Mouse (Mus musculus) spleen, postnatal 14 days (tissue): Measurements from ENCODE around the gene Aif1l.
"Not testable (repeated sequence)": the region's sequence is repeated elsewhere in the genome, so short reads cannot be mapped to it uniquely, and the experiment has no call there.

Experiments
- DNase-seq, 2 experiments: peaks; one replicate each; pipeline ENCODE4 v3.0.0; 2021 to 2022; ENCODE audit warnings: low spot score in 2 of 2

The Aif1l gene

DNA sequence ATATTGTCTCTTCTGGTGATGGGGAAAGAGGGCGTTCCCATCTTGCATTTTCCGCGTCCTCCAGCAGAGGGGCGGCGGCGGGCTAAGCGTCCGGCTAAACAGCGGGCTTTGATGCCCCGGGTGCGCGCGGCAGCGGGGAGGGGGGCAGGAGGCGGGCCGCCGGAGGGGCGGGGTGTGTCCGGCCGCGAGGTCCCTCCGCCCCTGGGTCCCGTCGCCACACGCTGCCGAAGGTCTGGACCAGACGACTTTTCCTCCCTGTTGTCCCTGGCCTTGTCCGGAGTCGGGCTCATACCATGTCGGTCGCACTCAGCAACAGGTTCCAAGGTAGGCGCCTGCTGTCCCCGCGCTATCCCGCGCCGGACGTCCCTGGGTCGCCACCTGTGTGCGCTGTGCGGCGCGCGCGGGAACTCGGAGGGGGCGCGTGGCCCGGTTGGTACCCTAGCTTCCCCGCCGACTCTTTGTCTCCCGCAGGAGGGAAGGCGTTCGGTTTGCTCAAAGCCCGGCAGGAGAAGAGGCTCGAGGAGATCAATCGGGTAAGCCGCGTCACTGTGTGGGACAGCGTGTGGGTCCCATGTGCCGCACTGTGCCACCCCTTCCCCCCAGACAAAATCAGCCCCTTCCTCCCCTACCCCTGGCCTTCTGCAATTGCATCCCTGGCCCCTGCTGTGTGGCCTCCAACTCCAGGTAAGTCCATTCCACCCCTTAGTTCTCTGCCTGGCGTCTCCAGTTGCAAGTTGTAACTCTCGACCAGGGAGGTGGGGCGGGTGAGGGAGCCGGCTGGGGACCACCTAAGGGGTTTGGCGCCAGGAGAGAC, at the start of gene Aif1l:
TSS of gene Aif1l (plus strand) at position 82 of the 814 bp plus-strand sequence.
- peak in 1 of 2 experiments; percentile 9 for DNase-seq

DNA sequence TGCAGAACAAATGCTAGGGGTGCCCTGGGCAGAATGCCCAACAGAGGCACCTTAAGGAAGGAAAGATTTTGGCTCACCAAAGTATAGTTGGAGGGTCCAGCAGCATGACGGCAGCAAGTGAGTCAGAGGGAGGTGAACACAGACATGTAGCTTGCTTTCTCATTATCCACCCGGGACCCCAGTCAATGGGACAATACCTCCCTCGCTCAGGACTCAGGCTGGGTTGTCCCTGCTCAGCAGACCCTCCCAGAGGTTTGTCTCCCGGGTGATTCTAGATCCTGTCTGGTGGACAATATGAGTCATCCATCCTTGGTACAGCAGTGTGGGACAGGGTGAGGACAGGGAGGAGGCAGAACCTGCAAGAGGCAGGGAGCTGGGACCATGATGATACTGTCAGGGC, 49.0 kb upstream of the Aif1l start:
- DNase-seq: no peak

DNA sequence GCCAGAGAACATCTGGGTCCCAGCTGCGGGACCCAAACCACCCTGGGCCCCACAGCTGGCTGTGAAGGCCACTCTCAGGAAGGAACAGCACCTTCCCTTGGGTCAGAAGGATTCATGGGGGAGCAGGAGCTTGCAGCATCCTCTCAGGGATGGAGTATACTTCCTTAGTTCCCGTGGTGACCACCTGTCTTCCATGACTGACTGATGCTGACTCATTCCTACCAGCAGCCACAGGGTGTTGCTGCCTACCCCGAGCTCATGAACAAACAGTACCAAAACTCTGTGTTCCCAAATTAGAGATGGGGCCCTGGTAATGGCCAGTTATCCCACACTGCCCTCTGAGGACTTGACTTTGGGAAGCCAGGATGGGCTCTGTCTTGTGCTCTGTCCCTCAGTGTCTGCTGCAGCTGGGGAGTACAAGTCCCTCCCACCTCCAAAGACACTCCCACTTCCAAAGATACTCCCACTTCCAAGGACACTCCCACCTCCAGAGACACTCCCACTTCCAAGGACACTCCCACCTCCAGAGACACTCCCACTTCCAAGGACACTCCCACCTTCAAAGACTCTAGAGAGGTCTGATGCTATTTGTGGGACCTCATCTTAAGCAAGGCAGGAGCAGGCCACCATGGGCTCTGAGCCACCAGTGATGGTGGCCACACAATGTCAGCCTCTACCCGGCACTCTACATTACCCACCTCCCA, 48.1 kb upstream of the Aif1l start:
- no peak for DNase-seq

DNA sequence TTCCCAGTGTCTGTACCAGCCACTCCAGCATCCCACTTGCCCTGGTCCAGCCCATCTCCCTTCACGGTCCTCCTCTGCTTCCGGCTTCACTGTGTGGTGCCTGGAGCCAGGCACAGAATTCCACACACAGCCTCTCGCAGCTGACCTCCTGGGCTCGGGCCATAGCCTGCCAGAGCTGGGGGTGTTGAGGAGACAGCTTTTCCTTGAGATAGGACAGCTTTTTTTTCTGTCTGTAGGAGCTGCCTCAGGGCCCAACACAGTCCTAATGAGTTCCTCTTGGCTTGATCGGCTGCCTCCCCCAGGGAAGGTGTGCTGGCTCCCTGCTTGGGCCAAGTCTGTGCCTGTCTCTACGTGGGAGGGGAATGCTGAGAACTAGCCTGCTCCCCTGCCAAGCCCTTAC, 45.9 kb upstream of the Aif1l start:
- DNase-seq: no peak

DNA sequence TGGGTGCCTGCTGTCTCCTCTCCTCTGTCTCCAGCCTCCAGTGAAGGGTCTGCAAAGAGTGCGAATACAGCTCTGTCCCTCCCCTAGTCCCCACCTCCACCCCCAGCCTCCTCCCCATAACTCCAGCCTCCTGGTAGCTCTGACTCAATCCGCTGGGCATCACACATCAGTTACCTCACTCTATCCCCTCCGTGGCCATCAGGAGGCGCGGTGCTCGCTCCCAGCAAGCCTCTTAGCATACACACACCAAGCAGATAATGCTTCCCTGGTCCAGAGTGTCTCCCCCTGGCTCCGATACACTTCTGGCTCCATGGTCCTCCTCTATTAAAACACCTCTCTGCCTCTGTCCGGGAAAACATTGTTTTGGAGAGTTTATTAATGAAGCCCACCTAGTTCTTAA, 45.3 kb upstream of the Aif1l start:
- no peak for DNase-seq

DNA sequence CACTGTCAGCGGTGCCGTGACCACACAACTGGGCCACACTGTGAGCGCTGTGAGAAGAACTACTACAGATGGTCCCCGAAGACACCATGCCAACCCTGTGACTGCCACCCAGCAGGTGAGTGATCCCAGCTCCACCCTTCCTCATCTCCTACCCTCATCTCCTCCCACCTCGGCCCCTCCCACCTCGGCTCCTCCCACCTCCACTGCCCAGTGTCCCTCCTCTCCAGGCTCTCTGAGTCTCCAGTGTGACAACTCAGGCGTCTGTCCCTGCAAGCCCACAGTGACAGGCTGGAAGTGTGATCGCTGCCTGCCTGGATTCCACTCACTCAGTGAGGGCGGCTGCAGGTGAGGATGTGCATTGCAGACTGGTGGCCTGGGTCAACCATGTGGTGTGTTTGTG, 44.3 kb upstream of the Aif1l start:
- no peak for DNase-seq

DNA sequence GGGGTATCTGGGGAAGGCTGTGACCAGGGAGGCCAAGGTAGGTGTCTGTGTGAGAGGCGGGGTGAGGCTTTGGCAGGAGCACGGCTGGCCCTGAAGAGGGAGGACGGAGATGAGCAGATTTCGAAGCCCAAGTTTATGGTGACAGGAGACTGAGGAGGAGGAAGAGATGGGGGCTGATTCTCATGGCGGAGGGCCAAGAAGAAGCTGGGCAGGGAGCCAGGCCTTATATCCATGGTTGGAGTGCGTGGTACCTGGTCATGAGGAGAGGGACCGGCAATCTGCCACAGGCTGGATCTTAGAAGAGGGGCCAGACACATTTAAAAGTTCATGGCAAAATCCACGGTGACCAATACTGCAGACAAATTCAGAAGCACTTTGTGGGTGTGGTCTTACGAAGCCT, 43.5 kb upstream of the Aif1l start:
- no peak for DNase-seq

DNA sequence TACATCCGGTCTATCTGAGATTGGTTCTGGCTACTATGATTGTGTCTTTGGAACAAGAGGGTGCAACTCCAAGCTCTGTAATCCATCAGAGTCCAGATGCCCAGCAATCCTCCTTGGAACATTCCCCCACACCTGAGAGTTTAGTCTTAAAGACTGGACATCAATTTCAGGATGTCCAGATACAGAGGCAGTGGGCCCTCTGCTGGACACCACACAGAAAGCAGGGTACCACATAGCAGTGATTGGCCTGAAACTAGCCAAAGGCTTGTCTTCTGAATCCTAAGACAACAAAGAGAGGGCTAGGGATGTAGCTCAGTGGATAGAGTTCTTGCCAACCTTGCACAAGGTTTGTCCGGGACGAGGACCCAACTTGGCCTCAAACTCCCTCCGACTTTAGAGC, 37.4 kb upstream of the Aif1l start:
- DNase-seq: no peak

DNA sequence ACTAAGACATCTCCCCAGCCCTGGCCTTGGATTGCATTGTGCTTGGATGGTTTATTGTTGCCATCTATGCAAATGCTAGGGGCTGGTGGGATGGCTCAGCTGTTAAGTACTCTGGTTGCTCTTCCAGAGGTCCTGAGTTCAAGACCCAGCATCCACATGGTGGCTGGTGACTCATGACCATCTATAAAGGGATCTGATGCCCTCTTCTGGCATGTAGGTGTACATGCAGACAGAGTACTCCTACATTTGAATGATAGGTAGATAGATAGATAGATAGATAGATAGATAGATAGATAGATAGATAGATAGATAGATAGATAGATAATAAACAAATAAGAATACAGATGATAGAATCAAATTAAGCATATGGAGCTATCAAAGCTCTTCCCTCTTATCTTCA, 35.7 kb upstream of the Aif1l start:
- not testable (repeated sequence) for DNase-seq

DNA sequence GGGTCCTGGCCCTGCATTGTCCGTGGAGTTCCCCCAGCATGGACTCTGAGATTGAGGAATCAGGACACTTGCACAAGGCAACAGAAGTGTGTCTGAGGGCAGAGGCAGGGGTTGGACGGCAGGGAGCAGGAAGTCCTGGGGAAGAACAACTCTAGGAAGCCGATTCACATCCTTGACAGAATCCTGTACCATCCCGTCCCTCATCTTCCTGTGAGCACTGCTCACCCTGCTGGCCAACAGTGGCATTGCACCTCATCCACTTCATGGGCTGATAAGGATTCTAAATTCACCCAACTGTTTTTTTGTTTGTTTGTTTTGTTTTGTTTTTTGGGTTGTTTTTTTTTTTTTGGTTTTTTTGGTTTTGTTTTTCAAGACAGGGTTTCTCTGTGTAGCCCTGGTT, 34.8 kb upstream of the Aif1l start:
- peak; percentile 35 to 58 for DNase-seq

DNA sequence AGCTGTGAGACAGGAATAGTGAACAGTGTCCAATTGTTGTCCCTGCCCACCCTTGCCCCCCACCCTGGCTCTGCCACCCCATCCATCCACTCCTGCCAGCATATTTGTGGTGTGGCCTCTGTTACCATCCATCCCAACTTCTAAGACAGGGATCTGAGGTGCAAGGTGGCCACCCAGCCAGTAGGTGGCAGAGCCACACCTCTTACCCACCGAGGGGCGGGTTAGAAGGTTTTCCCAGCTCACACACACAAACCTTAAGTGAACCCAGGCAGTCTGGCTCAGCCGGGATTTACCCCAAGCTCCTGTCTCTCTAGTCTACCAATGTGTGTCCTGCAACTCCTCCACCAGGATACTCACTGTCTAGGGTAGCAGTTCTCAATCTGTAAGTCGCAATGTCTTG, 32.3 kb upstream of the Aif1l start:
- no peak for DNase-seq

DNA sequence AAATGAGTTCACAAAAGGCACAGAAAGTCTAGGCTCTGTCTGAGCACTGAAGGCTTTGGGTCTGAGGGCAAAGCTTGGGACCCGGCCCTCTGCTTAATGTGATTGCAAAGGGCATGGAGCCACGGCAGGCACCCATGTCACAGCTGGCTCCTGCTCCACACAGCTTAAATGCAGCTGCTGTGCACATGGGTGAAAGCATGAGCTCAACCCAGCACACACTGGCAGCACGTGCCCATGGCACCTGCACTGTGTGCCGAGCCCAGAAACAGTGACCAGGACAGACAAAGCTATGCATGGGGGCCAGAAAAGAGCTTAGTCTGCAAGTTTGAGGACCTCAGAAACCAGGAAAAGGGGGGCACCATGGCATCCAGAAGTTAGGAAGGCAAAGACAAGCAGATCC, 26.3 kb upstream of the Aif1l start:
- no peak for DNase-seq

DNA sequence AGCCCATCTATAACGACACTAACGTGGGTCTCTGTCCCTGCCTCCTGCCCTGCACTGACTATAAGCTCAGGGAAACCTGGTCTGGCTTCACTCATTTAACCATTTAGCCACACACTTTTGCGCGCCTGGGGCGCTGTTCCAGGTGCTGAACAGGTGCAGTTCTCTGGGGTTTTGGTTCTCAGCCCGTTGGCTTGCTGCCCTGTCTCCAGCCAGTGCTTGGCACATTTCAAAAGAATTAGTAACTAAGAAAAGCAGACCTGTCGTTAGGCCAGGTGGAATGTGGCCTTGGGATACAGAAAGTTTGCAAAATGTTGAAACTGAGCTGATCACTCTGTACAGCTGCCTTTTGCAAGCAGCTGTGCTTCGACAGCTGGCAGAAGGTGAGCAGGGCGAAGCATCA, 25.1 kb upstream of the Aif1l start:
- DNase-seq: no peak

DNA sequence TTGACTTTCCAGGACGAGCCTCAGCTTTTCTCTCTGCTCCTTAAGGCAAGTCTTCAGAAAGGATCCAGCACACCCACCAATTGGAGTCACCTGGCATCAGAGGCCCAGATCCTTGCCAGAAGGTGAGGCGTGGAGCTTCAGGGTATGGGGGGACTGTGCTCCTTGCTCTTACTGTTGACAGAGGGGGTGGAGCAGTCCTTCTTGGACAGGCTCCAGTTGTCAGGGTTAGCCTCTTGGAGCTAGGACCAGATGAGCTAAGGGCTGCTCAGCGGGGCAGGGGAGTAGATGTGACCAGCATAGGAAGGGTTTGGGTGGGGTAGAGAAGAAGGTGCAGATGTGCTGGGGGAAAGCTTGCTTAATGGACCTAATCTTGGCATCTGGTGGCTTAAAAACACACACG, 24.0 kb upstream of the Aif1l start:
- DNase-seq: no peak

DNA sequence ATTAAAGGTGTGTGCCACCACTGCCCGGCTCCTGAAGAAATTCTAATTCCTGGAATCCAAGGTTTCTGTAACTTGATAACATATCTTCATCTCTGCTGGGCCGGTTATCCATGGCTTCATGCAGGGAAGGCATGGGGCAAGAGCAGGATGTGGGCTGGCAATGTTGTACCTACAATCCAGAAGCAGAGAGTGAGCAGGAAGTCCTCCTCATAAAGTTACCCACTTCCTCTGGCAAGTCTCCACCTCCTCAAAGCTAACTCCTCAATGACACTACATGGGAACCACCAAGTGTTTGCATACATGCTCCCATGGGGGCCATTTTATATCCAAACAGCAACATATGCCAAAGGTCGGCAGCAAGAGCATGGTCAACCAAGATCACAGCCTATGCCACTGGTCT, 20.3 kb upstream of the Aif1l start:
- DNase-seq: no peak

DNA sequence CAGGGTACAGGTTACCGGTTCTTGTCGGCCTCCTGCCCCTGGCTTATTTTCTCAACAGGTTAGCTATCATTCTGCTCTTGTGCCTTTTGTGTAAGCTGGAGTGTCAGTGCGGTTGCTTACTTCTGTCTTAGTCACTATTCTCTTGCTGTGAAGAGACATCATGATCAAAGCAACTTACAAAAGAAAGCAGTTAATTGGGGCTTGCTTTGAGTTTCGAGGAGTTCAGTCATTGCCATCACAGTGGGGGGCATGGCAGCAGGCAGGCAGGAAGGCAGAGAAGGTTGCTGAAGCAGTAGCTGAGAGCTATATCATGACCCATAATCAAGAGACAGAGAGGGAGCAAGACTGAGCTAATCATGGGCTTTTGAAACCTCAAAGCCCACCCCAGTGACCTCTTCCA, 15.4 kb upstream of the Aif1l start:
- DNase-seq: no peak

DNA sequence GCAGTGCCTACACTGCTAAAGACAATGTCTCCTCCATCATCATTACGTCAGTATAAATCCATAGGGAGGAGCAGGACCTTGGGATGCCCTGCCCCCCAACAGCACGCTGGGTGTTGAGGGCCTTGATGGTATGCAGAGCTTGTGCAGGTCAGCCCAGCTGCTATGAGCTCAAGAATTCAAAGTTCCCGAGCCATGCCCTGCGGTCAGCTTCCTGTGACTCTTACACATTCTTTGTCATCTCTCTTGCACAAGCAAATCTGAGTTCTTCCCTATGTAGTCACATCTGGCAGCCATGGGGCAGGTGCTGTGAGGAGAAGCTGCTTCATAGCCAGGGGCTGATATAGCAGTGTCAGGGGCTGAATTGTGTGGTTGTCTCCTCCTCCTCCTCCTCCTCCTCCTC, 14.9 kb upstream of the Aif1l start:
- DNase-seq: no peak

DNA sequence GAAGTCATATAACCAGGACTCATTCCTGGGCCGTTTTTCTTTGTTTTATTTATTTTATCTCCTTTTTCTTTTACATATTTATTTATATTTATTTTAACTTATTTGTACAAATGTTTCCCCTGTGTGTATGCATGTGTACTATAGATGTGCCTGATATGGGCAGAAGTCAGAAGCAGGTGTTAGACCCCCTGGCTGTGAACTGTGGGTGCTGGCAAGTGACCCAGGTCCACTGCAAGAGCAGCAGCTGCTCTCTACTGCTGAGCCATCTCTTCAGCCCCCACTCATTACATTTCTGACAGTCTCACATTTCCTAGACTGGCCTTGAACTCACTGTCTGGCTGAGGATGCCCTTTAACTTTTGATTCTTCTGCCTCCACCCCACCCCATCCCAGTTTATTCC, 11.6 kb upstream of the Aif1l start:
- DNase-seq: no peak

DNA sequence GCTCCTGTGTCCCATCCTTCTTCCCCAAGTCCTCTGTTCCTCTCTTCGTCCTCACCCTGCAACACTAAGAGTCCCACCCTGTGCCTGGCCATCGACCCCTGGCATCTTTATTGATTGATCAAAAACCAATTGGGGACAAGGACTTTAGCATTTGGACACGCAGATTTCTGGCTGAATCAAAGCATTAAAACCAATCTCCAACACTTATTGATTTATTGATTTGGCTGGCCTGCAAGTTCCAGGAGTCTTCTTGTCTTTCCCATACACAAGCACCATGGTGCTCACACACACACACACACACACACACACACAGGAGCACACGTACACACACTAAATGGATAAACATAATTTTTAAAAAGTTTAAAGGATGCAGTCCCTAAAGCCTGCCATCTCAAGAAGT, 6.9 kb upstream of the Aif1l start:
- DNase-seq: no peak

DNA sequence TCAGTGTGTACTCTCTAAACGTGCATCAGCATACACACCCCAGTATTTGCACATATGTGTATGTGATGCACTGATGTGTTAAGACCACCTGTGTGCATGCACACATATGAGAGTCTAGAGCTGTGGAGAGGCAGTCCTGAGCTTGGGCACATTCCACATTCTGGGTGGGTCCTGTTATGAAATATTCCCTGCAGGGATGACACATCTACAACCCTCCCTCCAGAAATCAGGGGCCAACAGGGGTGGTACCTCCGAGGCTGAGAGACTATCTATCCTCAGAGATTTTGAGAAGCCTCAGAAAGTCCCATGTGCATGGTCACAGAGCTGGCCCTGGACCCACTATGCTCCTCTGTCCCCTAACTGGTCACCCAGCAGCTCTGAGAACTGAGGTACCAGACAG, 4.4 kb upstream of the Aif1l start:
- no peak for DNase-seq

DNA sequence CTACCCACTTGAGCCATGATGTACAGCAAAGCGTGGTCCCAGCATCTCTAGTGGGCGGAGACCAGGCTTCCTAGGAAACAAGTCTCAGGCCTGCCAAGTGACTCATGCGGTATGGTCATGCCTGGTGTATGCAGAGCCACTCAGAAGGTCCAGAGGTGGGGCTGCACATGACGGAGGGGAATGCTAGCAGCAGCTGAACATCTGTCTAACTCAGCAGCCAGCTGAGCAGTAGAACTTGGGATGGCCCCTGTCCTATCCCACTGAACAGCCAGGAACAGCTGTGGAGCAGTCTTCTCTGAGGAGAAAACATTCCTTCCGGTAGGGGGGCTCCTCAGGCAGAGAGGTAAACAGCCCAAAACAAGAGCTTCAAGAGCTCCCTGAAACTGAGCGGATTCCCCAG, 1.5 kb upstream of the Aif1l start:
- no peak for DNase-seq

DNA sequence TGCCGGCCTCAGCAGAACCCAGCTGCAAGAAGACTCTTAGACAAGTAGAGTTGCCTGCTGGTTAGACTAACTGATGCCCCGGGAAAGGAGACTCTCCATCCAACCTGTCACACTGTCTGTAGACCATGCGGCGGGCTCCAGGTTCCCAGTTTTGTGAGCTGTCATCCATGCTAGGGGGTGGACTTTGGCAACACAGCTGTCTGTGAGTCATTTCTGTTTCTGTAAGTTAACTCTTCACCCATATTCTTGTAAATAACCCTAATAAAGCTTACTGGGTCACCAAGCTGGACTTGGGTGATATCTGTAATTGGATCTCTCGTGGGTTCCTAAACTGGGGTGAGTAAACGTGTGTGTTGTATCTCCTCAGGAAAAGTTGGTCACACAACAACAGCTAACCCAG, 1.1 kb upstream of the Aif1l start:
- DNase-seq: no peak

DNA sequence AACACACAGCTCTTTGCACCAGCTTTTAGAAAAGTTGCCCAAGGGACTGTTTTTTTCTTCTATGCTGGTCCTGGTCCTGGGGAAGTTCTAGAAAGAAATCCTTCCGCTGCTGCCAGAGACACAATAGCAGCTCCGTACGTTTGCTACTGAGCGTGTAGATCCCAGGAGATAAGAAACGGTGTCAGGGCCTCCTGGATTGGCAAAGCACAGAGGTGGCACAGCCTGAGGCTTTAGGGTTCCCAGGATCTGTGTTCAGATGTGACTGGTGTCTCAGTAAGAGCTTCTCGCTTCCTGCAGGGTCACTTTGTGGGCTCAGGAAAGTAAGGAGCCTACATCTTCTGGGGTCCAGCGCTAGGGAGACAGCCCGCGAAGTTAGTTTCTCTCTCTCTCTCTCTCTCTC, 1.0 kb downstream of the Aif1l start:
- DNase-seq: no peak

DNA sequence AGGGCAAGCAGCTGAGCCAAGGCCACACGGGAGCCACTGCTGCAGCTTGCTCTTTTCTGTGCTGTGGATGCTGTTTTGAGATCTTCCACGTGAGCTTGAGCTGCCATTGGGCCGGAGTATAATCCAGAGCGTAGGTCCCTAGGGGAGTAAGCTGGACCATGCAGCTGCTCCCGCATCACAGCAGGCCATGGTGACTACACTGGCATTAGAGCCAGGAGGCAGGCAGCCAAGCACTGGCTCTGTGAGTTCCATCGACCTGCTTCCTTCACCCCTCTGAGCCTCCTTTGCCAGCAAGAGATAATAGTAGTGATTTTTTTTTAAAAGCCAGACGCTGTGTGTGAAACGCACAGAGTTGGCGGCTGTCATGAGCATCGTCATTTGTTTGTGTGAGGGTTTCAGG, 2.3 kb downstream of the Aif1l start:
- DNase-seq: no peak
